In genomic region chr7:78924300-78924699, GRCm38 (mm10) we compare ENCODE assay signal across 8 mouse cellular contexts. TPM values are rescaled to one million over a fixed set of nuclear protein-coding genes. Genes with fewer than 3 reads are reported as not detected.
DNase-seq lines count a peak whose midpoint lies in the region; ATAC-seq and TF ChIP-seq lines count a peak whose summit lies in the region.

No protein-coding gene starts in this region.

- no peak overlapping the region for H3K4me3 ChIP-seq in ES-E14 (ENCODE audit: insufficient read depth in 1 of 2, low read depth in 1 of 2, low read length in 2 of 2, poor library complexity in 1 of 2, severe bottlenecking in 1 of 2)
- no peak overlapping the region for H3K4me3 ChIP-seq in forebrain, embryonic 16.5 days (replicated peaks; ENCODE audit: low read length)
- H3K4me3 ChIP-seq in intestine, postnatal 0 days (ENCODE audit: low read depth, low read length) = no peak overlapping the region
- no peak overlapping the region for H3K4me3 ChIP-seq in limb, embryonic 13.5 days
- H3K4me3 ChIP-seq in stomach, postnatal 0 days (ENCODE audit: low read depth, low read length) = no peak overlapping the region

- no peaks in the 10 kb centered on the region for H3K36me3 ChIP-seq in ES-E14 (ENCODE audit: control insufficient read depth, insufficient read depth, low read length, poor library complexity, severe bottlenecking)
- H3K36me3 ChIP-seq in forebrain, embryonic 16.5 days (ENCODE audit: control insufficient read depth, insufficient read depth) = no peaks in the 10 kb centered on the region
- no peaks in the 10 kb centered on the region for H3K36me3 ChIP-seq in intestine, postnatal 0 days (ENCODE audit: control insufficient read depth, insufficient read depth)
- no peaks in the 10 kb centered on the region for H3K36me3 ChIP-seq in limb, embryonic 13.5 days
- no peaks in the 10 kb centered on the region for H3K36me3 ChIP-seq in stomach, postnatal 0 days (ENCODE audit: control insufficient read depth, insufficient read depth, low read length)

- 2% methylated on average over 6 of the region's 6 CpGs for WGBS in forebrain, embryonic 16.5 days
- WGBS in intestine, postnatal 0 days = 10% methylated on average over 6 of the region's 6 CpGs
- WGBS in limb, embryonic 13.5 days = 9% methylated on average over 6 of the region's 6 CpGs
- WGBS in stomach, postnatal 0 days = 9% methylated on average over 6 of the region's 6 CpGs

- in situ Hi-C loops in ES-E14 (cut with MboI; ENCODE audit: low sequenced_read_pairs in 2 of 2, unreplicated experiment in 2 of 2) = loop anchor here in 1 of 2 experiments (25.0 kb wide), 1 partner anchor 313 kb away; no protein-coding TSS in a partner anchor

- H3K27ac ChIP-seq in ES-E14 (ENCODE audit: insufficient read depth, low read depth, low read length, poor library complexity, severe bottlenecking) = no peak overlapping the region
- no peak overlapping the region for H3K27ac ChIP-seq in forebrain, embryonic 16.5 days (ENCODE audit: low read length)
- no peak overlapping the region for H3K27ac ChIP-seq in intestine, postnatal 0 days (ENCODE audit: low read depth, low read length)
- no peak overlapping the region for H3K27ac ChIP-seq in limb, embryonic 13.5 days
- no peak overlapping the region for H3K27ac ChIP-seq in stomach, postnatal 0 days (replicated peaks)

- ATAC-seq in forebrain, embryonic 16.5 days = peak; percentile 59
- ATAC-seq in intestine, postnatal 0 days = no peak
- ATAC-seq in limb, embryonic 13.5 days (ENCODE audit: low FRiP score, low read depth) = 0 out of 2 replicates have a peak, but pooled peaks have one; percentile 9
- peak; percentile 63 for ATAC-seq in monocyte, adult 5-6 weeks (replicated peaks; ENCODE audit: insufficient number of reproducible peaks, low FRiP score, low TSS enrichment, poor library complexity, severe bottlenecking)
- ATAC-seq in stomach, postnatal 0 days (ENCODE audit: low FRiP score, low TSS enrichment) = peak; percentile 45; the same call in 1 of the 2 replicates

- H3K4me1 ChIP-seq in ES-E14 (ENCODE audit: control insufficient read depth in 2 of 2, insufficient read depth in 2 of 2, low read length in 2 of 2, poor library complexity in 1 of 2) = no peaks in the 10 kb centered on the region
- no peaks in the 10 kb centered on the region; the same call in 1 of the 2 replicates for H3K4me1 ChIP-seq in forebrain, embryonic 16.5 days (replicated peaks; ENCODE audit: control insufficient read depth, insufficient read depth, low read length)
- H3K4me1 ChIP-seq in intestine, postnatal 0 days (replicated peaks; ENCODE audit: control insufficient read depth, insufficient read depth, low read length) = 0 out of 2 replicates have a peak, but pooled peaks cover 2% of the 10 kb centered on the region
- H3K4me1 ChIP-seq in limb, embryonic 13.5 days = peaks cover 5% of the 10 kb centered on the region; the same call in 1 of the 2 replicates
- no peaks in the 10 kb centered on the region for H3K4me1 ChIP-seq in stomach, postnatal 0 days (replicated peaks; ENCODE audit: control insufficient read depth, insufficient read depth)

- no peak overlapping the region for H3K4me2 ChIP-seq in forebrain, embryonic 16.5 days (ENCODE audit: low read length)
- H3K4me2 ChIP-seq in intestine, postnatal 0 days (replicated peaks; ENCODE audit: low read depth) = no peak overlapping the region
- H3K4me2 ChIP-seq in limb, embryonic 13.5 days (replicated peaks) = no peak overlapping the region
- H3K4me2 ChIP-seq in stomach, postnatal 0 days (replicated peaks; ENCODE audit: low read depth) = no peak overlapping the region

- DNase-seq in 3134 (ENCODE audit: extremely low read depth, insufficient read length, low spot score) (peak; percentile 45), ES-E14 (ENCODE audit: low read depth, low spot score) (peak; percentile 73)
- DNase-seq in cerebellum, adult 18-20 months = peak; percentile 61 to 63
- peak; percentile 76 for DNase-seq in stomach, postnatal 0 days (ENCODE audit: low spot score)

- TF ChIP-seq CTCF in intestine, postnatal 0 days (IDR thresholded peaks at IDR 0.05; ENCODE audit: low read depth) = peak; percentile 96
- TF ChIP-seq CTCF in stomach, postnatal 0 days (IDR thresholded peaks at IDR 0.05; ENCODE audit: low read depth) = peak; percentile 98

- TF ChIP-seq EP300 in stomach, postnatal 0 days (optimal IDR thresholded peaks at IDR 0.05) = no peak

- no peaks in the 10 kb centered on the region for H3K9me3 ChIP-seq in ES-E14 (ENCODE audit: control insufficient read depth, insufficient read depth, low read depth, low read length)
- no peaks in the 10 kb centered on the region for H3K9me3 ChIP-seq in forebrain, embryonic 16.5 days (ENCODE audit: control insufficient read depth, low read length)
- H3K9me3 ChIP-seq in intestine, postnatal 0 days (ENCODE audit: control insufficient read depth) = no peaks in the 10 kb centered on the region
- no peaks in the 10 kb centered on the region for H3K9me3 ChIP-seq in limb, embryonic 13.5 days
- H3K9me3 ChIP-seq in stomach, postnatal 0 days (ENCODE audit: control insufficient read depth, low read length) = no peaks in the 10 kb centered on the region

- no peak overlapping the region for H3K9ac ChIP-seq in ES-E14 (ENCODE audit: insufficient read depth, low read depth, low read length, poor library complexity, severe bottlenecking)
- no peak overlapping the region for H3K9ac ChIP-seq in forebrain, embryonic 16.5 days (replicated peaks; ENCODE audit: low read depth, low read length)
- no peak overlapping the region for H3K9ac ChIP-seq in intestine, postnatal 0 days (ENCODE audit: low read depth, low read length)
- no peak overlapping the region for H3K9ac ChIP-seq in limb, embryonic 13.5 days
- no peak overlapping the region for H3K9ac ChIP-seq in stomach, postnatal 0 days (ENCODE audit: low read length)

- no peaks in the 10 kb centered on the region for H3K27me3 ChIP-seq in forebrain, embryonic 16.5 days (replicated peaks; ENCODE audit: control insufficient read depth, insufficient read depth, low read length)
- no peaks in the 10 kb centered on the region for H3K27me3 ChIP-seq in intestine, postnatal 0 days (replicated peaks; ENCODE audit: control insufficient read depth, insufficient read depth, low read length)
- no peaks in the 10 kb centered on the region for H3K27me3 ChIP-seq in limb, embryonic 13.5 days
- H3K27me3 ChIP-seq in stomach, postnatal 0 days (ENCODE audit: control insufficient read depth, insufficient read depth, low read length) = no peaks in the 10 kb centered on the region

TF ChIP-seq in ES-E14, 5 proteins besides CTCF, POLR2A, EP300 and RAD21:
- TF ChIP-seq ZC3H11A (IDR thresholded peaks at IDR 0.05; ENCODE audit: borderline replicate concordance, low read depth, low read length) (peak; percentile 90), HCFC1 (IDR thresholded peaks at IDR 0.05; ENCODE audit: borderline replicate concordance, insufficient read depth, low read length) (no peak)
TF ChIP-seq in ES-E14: peak in this region for 1.

RNA-seq across cellular contexts. Expression of gene Isg20, which starts 11.1 kb away (rescaled TPM):
- total RNA-seq in ES-E14 (2012; rRNA removed) = 1.6 and 3.2 TPM in 2 replicates
- polyA plus RNA-seq in forebrain, embryonic 16.5 days (2015; fragmentation: Nextera tagmentation; extraction: Ambion mirVana) = 2.0 TPM in 2 replicates
- 4.3 and 4.9 TPM in 2 replicates for polyA plus RNA-seq in intestine, postnatal 0 days (2015; fragmentation: Nextera tagmentation; extraction: Ambion mirVana)
- polyA plus RNA-seq in limb, embryonic 13.5 days (2015; fragmentation: Nextera tagmentation; extraction: Ambion mirVana) = 0.57 and 0.94 TPM in 2 replicates
- total RNA-seq in monocyte, adult 5-6 weeks (2017) = 25.2 to 43.8 TPM (median 37.3 TPM) in 3 replicates
- polyA plus RNA-seq in stomach, postnatal 0 days (2015; fragmentation: Nextera tagmentation; extraction: Ambion mirVana) = 10.6 and 10.9 TPM in 2 replicates

RNA-seq across cellular contexts. Expression of gene Aen, which starts 28.6 kb away (rescaled TPM):
- total RNA-seq in ES-E14 (2012; rRNA removed) = 104 and 146 TPM in 2 replicates
- 60.1 and 65.6 TPM in 2 replicates for polyA plus RNA-seq in forebrain, embryonic 16.5 days (2015; fragmentation: Nextera tagmentation; extraction: Ambion mirVana)
- 19.7 and 20.6 TPM in 2 replicates for polyA plus RNA-seq in intestine, postnatal 0 days (2015; fragmentation: Nextera tagmentation; extraction: Ambion mirVana)
- polyA plus RNA-seq in limb, embryonic 13.5 days (2015; fragmentation: Nextera tagmentation; extraction: Ambion mirVana) = 41.0 and 42.0 TPM in 2 replicates
- 30.6 to 58.9 TPM (median 31.2 TPM) in 3 replicates for total RNA-seq in monocyte, adult 5-6 weeks (2017)
- 25.8 and 27.0 TPM in 2 replicates for polyA plus RNA-seq in stomach, postnatal 0 days (2015; fragmentation: Nextera tagmentation; extraction: Ambion mirVana)
